Comparison of ENCODE assay signal across 10 mouse cellular contexts in the genomic region with DNA sequence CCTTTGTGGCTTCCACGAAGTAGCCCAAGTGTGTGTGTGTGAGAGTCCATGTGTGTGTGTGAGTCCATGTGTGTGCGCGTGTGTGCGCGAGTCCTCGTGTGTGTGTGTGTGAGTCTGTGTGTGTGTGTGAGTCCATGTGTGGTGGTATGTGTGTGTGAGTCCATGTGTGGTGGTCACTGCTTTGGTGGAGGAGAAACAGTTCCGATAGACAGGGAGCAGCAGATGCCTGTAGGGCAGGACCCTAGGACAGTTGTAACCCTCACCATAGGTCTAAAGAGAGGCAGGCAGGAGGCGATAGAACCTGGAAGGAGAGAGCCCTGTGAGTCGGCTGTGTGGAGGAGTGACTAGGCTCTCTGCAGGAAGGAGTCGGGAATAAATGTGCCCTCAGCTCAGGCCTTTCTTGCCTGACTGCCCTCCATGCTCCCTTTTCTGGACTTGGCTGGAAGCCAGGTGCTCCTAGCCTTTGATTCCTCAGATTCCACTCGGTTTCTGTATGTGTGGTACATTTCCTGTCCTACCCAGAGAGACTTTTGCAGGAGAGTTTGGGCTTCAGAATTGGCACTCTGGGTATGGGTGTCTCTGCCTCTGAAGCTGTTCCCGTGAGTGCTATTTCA. TPM values are rescaled to one million over a fixed set of nuclear protein-coding genes. Genes with fewer than 3 reads are reported as not detected.
A peak's percentile ranks its signal among the peaks of the same experiment; 100 is the strongest.
DNase-seq lines count a peak whose midpoint lies in the region; ATAC-seq and TF ChIP-seq lines count a peak whose summit lies in the region.
"Had no signal": no experiment of that assay in that cellular context is flagged by ENCODE, and none has a peak within 500 bp of the region (broad histone marks: within the 10 kb centered on the region; RNA-seq: fewer than 3 reads in every experiment).

No protein-coding gene starts in this region.

- peaks cover 16% of the 10 kb centered on the region for H3K36me3 ChIP-seq in intestine, embryonic 14.5 days (ENCODE audit: control insufficient read depth, insufficient read depth, low read length)
- no peaks in the 10 kb centered on the region for H3K36me3 ChIP-seq in intestine, postnatal 0 days (ENCODE audit: control insufficient read depth, insufficient read depth)
- H3K36me3 ChIP-seq in kidney, postnatal 0 days (ENCODE audit: insufficient read depth, low read length) = peaks cover 17% of the 10 kb centered on the region

- no peak overlapping the region for H3K4me2 ChIP-seq in intestine, embryonic 14.5 days (ENCODE audit: low read length)
- H3K4me2 ChIP-seq in intestine, postnatal 0 days (replicated peaks; ENCODE audit: low read depth) = no peak overlapping the region
- no peak overlapping the region for H3K4me2 ChIP-seq in kidney, postnatal 0 days (ENCODE audit: low read length)

- no peaks in the 10 kb centered on the region; the same call in none of the 2 replicates for H3K4me1 ChIP-seq in intestine, embryonic 14.5 days (replicated peaks; ENCODE audit: control insufficient read depth, insufficient read depth, low read length)
- no peaks in the 10 kb centered on the region for H3K4me1 ChIP-seq in intestine, postnatal 0 days (replicated peaks; ENCODE audit: control insufficient read depth, insufficient read depth, low read length)
- H3K4me1 ChIP-seq in kidney, postnatal 0 days (replicated peaks; ENCODE audit: insufficient read depth, low read length) = peaks cover 9% of the 10 kb centered on the region; the same call in 1 of the 2 replicates

- WGBS in intestine, embryonic 14.5 days = 74% methylated on average over 12 of the region's 12 CpGs
- 71% methylated on average over 12 of the region's 12 CpGs for WGBS in intestine, postnatal 0 days
- WGBS in kidney, postnatal 0 days = 61% methylated on average over 12 of the region's 12 CpGs

- DNase-seq in adrenal gland, postnatal 14 days = peak; percentile 61
- DNase-seq in adrenal gland, adult 8-10 months = no peak
- DNase-seq in intestine, embryonic 14.5 days (ENCODE audit: low spot score) = no peak
- DNase-seq in brain, embryonic 14.5 days (ENCODE audit: low read depth) = peak; percentile 16
- DNase-seq in kidney, postnatal 0 days (ENCODE audit: low spot score) = peak; percentile 82
- DNase-seq in adipocyte (ENCODE audit: low spot score) = no peak

- ATAC-seq in intestine, embryonic 14.5 days (replicated peaks; ENCODE audit: low FRiP score, low TSS enrichment, low read depth) = 0 out of 2 replicates have a peak, but pooled peaks have one; percentile 28
- ATAC-seq in intestine, postnatal 0 days = no peak
- peak; percentile 76 for ATAC-seq in kidney, postnatal 0 days (replicated peaks; ENCODE audit: low FRiP score, low read depth)
- no peak for ATAC-seq in activated CD4-positive, CD25-positive, alpha-beta regulatory T cell, adult 4 months

- TF ChIP-seq CTCF in intestine, postnatal 0 days (IDR thresholded peaks at IDR 0.05; ENCODE audit: low read depth) = no peak
- TF ChIP-seq CTCF in brain, embryonic 14.5 days (IDR thresholded peaks at IDR 0.05; ENCODE audit: borderline replicate concordance, extremely low read depth, insufficient read depth, insufficient read length) = no peak
- TF ChIP-seq CTCF in kidney, postnatal 0 days (IDR thresholded peaks at IDR 0.05; ENCODE audit: low read depth) = 0 out of 2 replicates have a peak, but pooled peaks have one; percentile 11

- no peak for TF ChIP-seq POLR2A in brain, embryonic 14.5 days (IDR thresholded peaks at IDR 0.05; ENCODE audit: borderline replicate concordance, extremely low read depth, insufficient read depth, insufficient read length, poor library complexity, severe bottlenecking)

- no peak overlapping the region for H3K9ac ChIP-seq in intestine, embryonic 14.5 days (ENCODE audit: low read length)
- H3K9ac ChIP-seq in intestine, postnatal 0 days (ENCODE audit: low read depth, low read length) = no peak overlapping the region
- no peak overlapping the region for H3K9ac ChIP-seq in kidney, postnatal 0 days (ENCODE audit: low read depth, low read length)

- H3K9me3 ChIP-seq in intestine, embryonic 14.5 days (ENCODE audit: control insufficient read depth, low read length) = no peaks in the 10 kb centered on the region
- H3K9me3 ChIP-seq in intestine, postnatal 0 days (ENCODE audit: control insufficient read depth) = no peaks in the 10 kb centered on the region
- H3K9me3 ChIP-seq in kidney, postnatal 0 days (replicated peaks; ENCODE audit: low read length) = no peaks in the 10 kb centered on the region

- H3K4me3 ChIP-seq in intestine, embryonic 14.5 days (ENCODE audit: low read depth, low read length) = no peak overlapping the region
- H3K4me3 ChIP-seq in intestine, postnatal 0 days (ENCODE audit: low read depth, low read length) = no peak overlapping the region
- no peak overlapping the region for H3K4me3 ChIP-seq in kidney, postnatal 0 days (replicated peaks; ENCODE audit: low read depth, low read length)
- H3K4me3 ChIP-seq: myocyte had no signal

- H3K27ac ChIP-seq in intestine, embryonic 14.5 days (ENCODE audit: low read depth) = peak overlapping the region; percentile 47; the same call in 1 of the 2 replicates
- H3K27ac ChIP-seq in intestine, postnatal 0 days (ENCODE audit: low read depth, low read length) = no peak overlapping the region
- peak overlapping the region; percentile 47; the same call in 1 of the 2 replicates for H3K27ac ChIP-seq in kidney, postnatal 0 days

- no peaks in the 10 kb centered on the region for H3K27me3 ChIP-seq in intestine, embryonic 14.5 days (replicated peaks; ENCODE audit: control insufficient read depth, insufficient read depth, low read length)
- H3K27me3 ChIP-seq in intestine, postnatal 0 days (replicated peaks; ENCODE audit: control insufficient read depth, insufficient read depth, low read length) = no peaks in the 10 kb centered on the region
- H3K27me3 ChIP-seq in kidney, postnatal 0 days (ENCODE audit: insufficient read depth, low read length) = no peaks in the 10 kb centered on the region

RNA-seq across cellular contexts. Expression of a gene that starts 5.0 kb away (rescaled TPM):
- 0.67 and 5.2 TPM in 2 replicates for total RNA-seq in adrenal gland, postnatal 14 days (2021)
- under 1 TPM; 0.22 to 0.52 (median 0.45) TPM for total RNA-seq in adrenal gland, adult 8-10 months (2022)
- 0.23 and 0.62 TPM in 2 replicates for polyA plus RNA-seq in intestine, embryonic 14.5 days (2014; fragmentation: Nextera tagmentation; extraction: Ambion mirVana)
- 0.10 and 0.13 TPM in 2 replicates for polyA plus RNA-seq in intestine, postnatal 0 days (2015; fragmentation: Nextera tagmentation; extraction: Ambion mirVana)
- 0.10 TPM in 1 of 2 replicates, not detected in the other for polyA plus RNA-seq in brain, embryonic 14.5 days (2012; rRNA removed)
- 0.08 and 0.11 TPM in 2 replicates for polyA plus RNA-seq in kidney, postnatal 0 days (2015; fragmentation: Nextera tagmentation; extraction: Ambion mirVana)
- 10 to 100 TPM; 83.8 to 86.0 TPM for polyA plus RNA-seq in activated CD4-positive, CD25-positive, alpha-beta regulatory T cell, adult 4 months (2017; shearing (Covaris generic))
- total RNA-seq: layer of hippocampus, postnatal 25 days had no signal
- polyA plus RNA-seq: myocyte had no signal

RNA-seq across cellular contexts. Expression of a gene that starts 42.2 kb away (rescaled TPM):
- total RNA-seq in adrenal gland, postnatal 14 days (2021) = 30.3 and 34.4 TPM in 2 replicates
- 10 to 100 TPM; 32.8 to 43.5 (median 39.2) TPM for total RNA-seq in adrenal gland, adult 8-10 months (2022)
- polyA plus RNA-seq in intestine, embryonic 14.5 days (2014; fragmentation: Nextera tagmentation; extraction: Ambion mirVana) = 67.5 and 72.4 TPM in 2 replicates
- 39.2 and 39.9 TPM in 2 replicates for polyA plus RNA-seq in intestine, postnatal 0 days (2015; fragmentation: Nextera tagmentation; extraction: Ambion mirVana)
- polyA plus RNA-seq in brain, embryonic 14.5 days (2012; rRNA removed) = 39.4 and 42.3 TPM in 2 replicates
- 70.2 and 78.9 TPM in 2 replicates for polyA plus RNA-seq in kidney, postnatal 0 days (2015; fragmentation: Nextera tagmentation; extraction: Ambion mirVana)
- polyA plus RNA-seq in activated CD4-positive, CD25-positive, alpha-beta regulatory T cell, adult 4 months (2017; shearing (Covaris generic)) = 10 to 100 TPM; 62.5 to 75.1 TPM

RNA-seq across cellular contexts. Expression of a gene that starts 44.4 kb away (rescaled TPM):
- 0.48 and 2.3 TPM in 2 replicates for total RNA-seq in adrenal gland, postnatal 14 days (2021)
- 1 to 10 TPM in 3 of 4 experiments, under 1 TPM in 1; 0.80 to 2.2 (median 1.4) TPM for total RNA-seq in adrenal gland, adult 8-10 months (2022)
- polyA plus RNA-seq in intestine, embryonic 14.5 days (2014; fragmentation: Nextera tagmentation; extraction: Ambion mirVana) = 3.4 and 4.7 TPM in 2 replicates
- 1.5 and 1.6 TPM in 2 replicates for polyA plus RNA-seq in intestine, postnatal 0 days (2015; fragmentation: Nextera tagmentation; extraction: Ambion mirVana)
- 0.44 and 0.52 TPM in 2 replicates for polyA plus RNA-seq in brain, embryonic 14.5 days (2012; rRNA removed)
- 1.5 and 1.9 TPM in 2 replicates for polyA plus RNA-seq in kidney, postnatal 0 days (2015; fragmentation: Nextera tagmentation; extraction: Ambion mirVana)
- polyA plus RNA-seq in activated CD4-positive, CD25-positive, alpha-beta regulatory T cell, adult 4 months (2017; shearing (Covaris generic)) = 100 to 1,000 TPM; 104 to 118 TPM

Comparison
In these comparisons a context has a peak if more than half of its experiments do, and no peak if none do; other contexts are left out.
1. DNase-seq: peak in adrenal gland, postnatal 14 days (single experiment), brain, embryonic 14.5 days (single experiment) and kidney, postnatal 0 days (single experiment); none in adrenal gland, adult 8-10 months (single experiment), intestine, embryonic 14.5 days (single experiment) and adipocyte (single experiment).
2. ATAC-seq: peak in intestine, embryonic 14.5 days (single experiment) and kidney, postnatal 0 days (single experiment); none in intestine, postnatal 0 days (single experiment) and activated CD4-positive, CD25-positive, alpha-beta regulatory T cell, adult 4 months (single experiment).
3. RNA of a gene that starts 5.0 kb away (polyA plus RNA-seq): 83.8 to 86.0 TPM in activated CD4-positive, CD25-positive, alpha-beta regulatory T cell, adult 4 months; 0.23 to 0.62 TPM in intestine, embryonic 14.5 days, 0.10 to 0.13 TPM in intestine, postnatal 0 days, 0.08 to 0.11 TPM in kidney, postnatal 0 days and 0.10 TPM in brain, embryonic 14.5 days; every median in the first group is over 10 times any median in the second.
4. RNA of a gene that starts 44.4 kb away (polyA plus RNA-seq): 104 to 118 TPM in activated CD4-positive, CD25-positive, alpha-beta regulatory T cell, adult 4 months; 3.4 to 4.7 TPM in intestine, embryonic 14.5 days, 1.5 to 1.9 TPM in kidney, postnatal 0 days, 1.5 to 1.6 TPM in intestine, postnatal 0 days and 0.44 to 0.52 TPM in brain, embryonic 14.5 days; every median in the first group is over 10 times any median in the second.